Mouse (Mus musculus) left cerebral cortex, adult 2 months (tissue): ENCODE data around the gene Atp5j2. TPM values are rescaled to one million over a fixed set of nuclear protein-coding genes. Genes with fewer than 3 reads are reported as not detected.
"Not testable (repeated sequence)": the region's sequence is repeated elsewhere in the genome, so short reads cannot be mapped to it uniquely, and the experiment has no call there.

Experiments
- DNase-seq, 2 experiments: peaks; one replicate each; pipeline ENCODE4 v3.0.0; 2021 to 2022; ENCODE audit warnings: low spot score in 2 of 2, mixed read lengths in 1 of 2; ENCODE audit errors: extremely low spot score in 1 of 2
- H3K27ac ChIP-seq: fragments of 200-600 bp; 2 replicates; pipeline ENCODE4 v1.8.1; 2022
- H3K4me3 ChIP-seq: fragments of 200-600 bp; 2 replicates; pipeline ENCODE4 v1.8.1; 2022
- CTCF ChIP-seq: fragments of 200-600 bp; IDR thresholded peaks from 2 replicates; pipeline ENCODE4 v1.8.1; 2022; ENCODE audit warnings: antibody characterized with exemption, mild to moderate bottlenecking, moderate library complexity
- intact Hi-C: fragments of 180-260 bp; cut with DNase I; formaldehyde crosslinking; loops from one replicate; pipeline ENCODE4 v1.15.1; 2025
- long read RNA-seq, 2 experiments: library from polyadenylated mRNA; stranded (forward); transcript quantifications; one replicate each; pipeline ENCODE4 v2.0.0; 2021; ENCODE audit warnings: borderline mapping rate in 2 of 2
- total RNA-seq, 2 experiments: library from RNA; stranded (reverse); gene quantifications; 2 replicates each; pipeline ENCODE4 v1.2.3; 2021

The Atp5j2 gene
- 100 to 1,000 TPM; 217 to 220 TPM for total RNA-seq
- long read RNA-seq, experiment 1, transcript Atp5j2-202 (4 exons, 955 nt) = major isoform, 159 of 165 reads
- long read RNA-seq, experiment 1, partial matches to known transcripts = 4 of 165 reads
- long read RNA-seq, experiment 1, other reads (novel, unspliced or antisense) = 2 of 165 reads
- long read RNA-seq, experiment 2, transcript Atp5j2-202 (4 exons, 955 nt) = major isoform, 108 of 117 reads
- long read RNA-seq, experiment 2, partial matches to known transcripts = 4 of 117 reads
- long read RNA-seq, experiment 2, other reads (novel, unspliced or antisense) = 3 of 117 reads

GRCm38 (mm10) chr5:145191962-145192361 is at the start of gene Atp5j2:
Gene Atp5j2, minus strand, starts transcription at chr5:145192062.
- Histone ChIP-seq H3K27ac (peak within 1 kb of the TSS; percentile 97), H3K4me3 (peak within 1 kb of the TSS; percentile 97)
- TF ChIP-seq CTCF = no peak
- DNase-seq = no peak
- intact Hi-C loops = loop anchor here (1.0 kb wide), 1 partner anchor 25 kb away; the partner anchor contains the start of genes Cpsf4 and Ptcd1

- intact Hi-C loops = loop anchor here (5.0 kb wide), 1 partner anchor 133 kb away; no protein-coding TSS in a partner anchor
- peak; percentile 57 for TF ChIP-seq CTCF
- Histone ChIP-seq H3K4me3 (no peak overlapping the region), H3K27ac (no peak overlapping the region)
- no peak for DNase-seq
Observed at GRCm38 (mm10) chr5:145234636-145235035, 42.8 kb upstream of the Atp5j2 start.

- intact Hi-C loops = loop anchor here (1.0 to 2.0 kb wide), 2 partner anchors 28 to 49 kb away; partner anchors contain the start of genes Zkscan5 and Zscan25
- DNase-seq = no peak
- TF ChIP-seq CTCF = no peak
Observed at GRCm38 (mm10) chr5:145231893-145232411, 40.1 kb upstream of the Atp5j2 start.

GRCm38 (mm10) chr5:145231367-145231871 is 39.6 kb upstream of the Atp5j2 start, which contains the start of gene Zfp655:
Gene Zfp655, plus strand, starts transcription at chr5:145231715.
- intact Hi-C loops = loop anchor here (1.0 to 2.0 kb wide), 2 partner anchors 27 to 49 kb away; partner anchors contain the start of genes Zkscan5 and Zscan25

More at GRCm38 (mm10) chr5:145231893-145232411, 40.1 kb upstream of the Atp5j2 start:
- Histone ChIP-seq H3K4me3 (peak overlapping the region; percentile 81), H3K27ac (peak overlapping the region; percentile 97)

GRCm38 (mm10) chr5:145230641-145231040 is 38.8 kb upstream of the Atp5j2 start:
- peak overlapping the region; percentile 97 for H3K27ac ChIP-seq
- intact Hi-C loops = loop anchor here (1.0 to 2.0 kb wide), 2 partner anchors 26 to 50 kb away; partner anchors contain the start of genes Zkscan5 and Zscan25
- peak overlapping the region; percentile 81 for H3K4me3 ChIP-seq
- no peak for TF ChIP-seq CTCF
- no peak for DNase-seq

More at GRCm38 (mm10) chr5:145231367-145231871, 39.6 kb upstream of the Atp5j2 start, which contains the start of gene Zfp655:
- TF ChIP-seq CTCF = no peak
- peak; percentile 98 for DNase-seq
- H3K27ac ChIP-seq = peak within 1 kb of the TSS; percentile 97
- peak within 1 kb of the TSS; percentile 81 for H3K4me3 ChIP-seq

- H3K4me3 ChIP-seq, intact Hi-C loops, H3K27ac ChIP-seq, DNase-seq: not testable (repeated sequence)
Observed at GRCm38 (mm10) chr5:145229283-145229682, 37.4 kb upstream of the Atp5j2 start.

GRCm38 (mm10) chr5:145226453-145226852 is 34.6 kb upstream of the Atp5j2 start:
- intact Hi-C loops = no loop called here
- DNase-seq = no peak
- Histone ChIP-seq H3K4me3 (no peak overlapping the region), H3K27ac (no peak overlapping the region)
- TF ChIP-seq CTCF = no peak

GRCm38 (mm10) chr5:145223395-145223794 is 31.5 kb upstream of the Atp5j2 start:
- no peak for TF ChIP-seq CTCF
- Histone ChIP-seq H3K27ac (no peak overlapping the region), H3K4me3 (no peak overlapping the region)
- no peak for DNase-seq
- intact Hi-C loops = no loop called here

- no peak overlapping the region for H3K27ac ChIP-seq
- no peak overlapping the region for H3K4me3 ChIP-seq
- no peak for DNase-seq
- no peak for TF ChIP-seq CTCF
- intact Hi-C loops = no loop called here
Observed at GRCm38 (mm10) chr5:145222840-145223239, 31.0 kb upstream of the Atp5j2 start.

GRCm38 (mm10) chr5:145219981-145220380 is 28.1 kb upstream of the Atp5j2 start:
- Histone ChIP-seq H3K4me3 (no peak overlapping the region), H3K27ac (no peak overlapping the region)
- no peak for TF ChIP-seq CTCF
- intact Hi-C loops = no loop called here
- DNase-seq = no peak

- no peak for DNase-seq
- H3K27ac ChIP-seq = no peak overlapping the region
- H3K4me3 ChIP-seq = no peak overlapping the region
- intact Hi-C loops = no loop called here
- no peak for TF ChIP-seq CTCF
Observed at GRCm38 (mm10) chr5:145218671-145219070, 26.8 kb upstream of the Atp5j2 start.

GRCm38 (mm10) chr5:145218206-145218605 is 26.3 kb upstream of the Atp5j2 start:
- H3K27ac ChIP-seq = no peak overlapping the region
- no peak for TF ChIP-seq CTCF
- DNase-seq = no peak
- intact Hi-C loops = no loop called here
- H3K4me3 ChIP-seq = no peak overlapping the region
